Mouse (Mus musculus) liver, embryonic 11.5 days (tissue): Measurements from ENCODE around the gene 2310034C09Rik. TPM values are rescaled to one million over a fixed set of nuclear protein-coding genes. Genes with fewer than 3 reads are reported as not detected.
"Not testable (repeated sequence)": the region's sequence is repeated elsewhere in the genome, so short reads cannot be mapped to it uniquely, and the experiment has no call there.

Experiments used
- ATAC-seq: fragments of 200-750 bp; cut with Nextera tagmentation; replicated peaks from 2 replicates; pipeline ENCODE4 v1.8.0; 2017; ENCODE audit warnings: moderate number of reproducible peaks, mild to moderate bottlenecking, moderate TSS enrichment, moderate library complexity; ENCODE audit not compliant: low FRiP score
- DNase-seq: peaks from one replicate; pipeline ENCODE4 v3.0.0-alpha.2; 2017; ENCODE audit warnings: low spot score
- H3K27ac ChIP-seq: fragments of 300-500 bp; sonication (generic); 2 replicates; pipeline ENCODE4 v1.5.1; 2014; ENCODE audit warnings: mild to moderate bottlenecking, low read depth, low read length, control low read depth
- H3K27me3 ChIP-seq: fragments of 300-500 bp; sonication (generic); replicated peaks from 2 replicates; pipeline ENCODE4 v1.6.1; 2014; ENCODE audit warnings: low read length, mixed read lengths; ENCODE audit not compliant: control insufficient read depth, insufficient read depth
- H3K36me3 ChIP-seq: fragments of 300-500 bp; sonication (generic); 2 replicates; pipeline ENCODE4 v1.6.1; 2014; ENCODE audit warnings: mild to moderate bottlenecking, low read length, moderate library complexity, mixed read lengths; ENCODE audit not compliant: control insufficient read depth, insufficient read depth
- H3K4me1 ChIP-seq: fragments of 300-500 bp; sonication (generic); replicated peaks from 2 replicates; pipeline ENCODE4 v1.6.1; 2014; ENCODE audit warnings: low read length, mixed read lengths; ENCODE audit not compliant: control insufficient read depth, insufficient read depth
- H3K4me2 ChIP-seq: fragments of 300-500 bp; sonication (generic); 2 replicates; pipeline ENCODE4 v1.6.1; 2014; ENCODE audit warnings: mild to moderate bottlenecking, control low read depth, moderate library complexity
- H3K4me3 ChIP-seq: fragments of 300-500 bp; sonication (generic); 2 replicates; pipeline ENCODE4 v1.5.1; 2014; ENCODE audit warnings: low read depth, low read length, control low read depth
- H3K9ac ChIP-seq: fragments of 300-500 bp; sonication (generic); 2 replicates; pipeline ENCODE4 v1.6.1; 2014; ENCODE audit warnings: low read depth, low read length, control low read depth
- H3K9me3 ChIP-seq: fragments of 300-500 bp; sonication (generic); 2 replicates; pipeline ENCODE4 v1.6.1; 2016; ENCODE audit warnings: low read length, inconsistent platforms, mixed read lengths; ENCODE audit not compliant: control insufficient read depth
- WGBS: fragments of 180-500 bp; shearing (Covaris S2); extraction: QIAGEN DNeasy Blood & Tissue Kit; methylation state at CpG from one replicate; pipeline ENCODE4 v1.1.7; 2014; 5-methylcytosine and 5-hydroxymethylcytosine counted together
- polyA plus RNA-seq: library from polyadenylated mRNA; unstranded; fragments of >200 nt; fragmentation: Nextera tagmentation; extraction: Ambion mirVana; gene quantifications from 2 replicates; pipeline ENCODE4 v1.2.1, GENCODE M21; 2014

The 2310034C09Rik gene
- not detected in 2 replicates for polyA plus RNA-seq

GRCm38 (mm10) chr16:88758547-88758946 lies at the start of gene 2310034C09Rik:
Gene 2310034C09Rik (plus strand): TSS chr16:88758847.
- H3K27me3 ChIP-seq, H3K36me3 ChIP-seq, ATAC-seq, H3K9ac ChIP-seq, H3K4me1 ChIP-seq, H3K9me3 ChIP-seq, DNase-seq, H3K27ac ChIP-seq, H3K4me2 ChIP-seq, H3K4me3 ChIP-seq: not testable (repeated sequence)
- WGBS, result 85% methylated on average over 3 of the region's 3 CpGs

- H3K9me3 ChIP-seq, result no peaks in the 10 kb centered on the region
- H3K4me2 ChIP-seq, result no peak overlapping the region
- no peaks in the 10 kb centered on the region for H3K36me3 ChIP-seq
- WGBS, result 68% methylated on average over 4 of the region's 4 CpGs
- ATAC-seq, result 0 out of 2 replicates have a peak, but pooled peaks have one; percentile 7
- H3K4me1 ChIP-seq, result no peaks in the 10 kb centered on the region
- no peak overlapping the region for H3K4me3 ChIP-seq
- no peak for DNase-seq
- no peak overlapping the region for H3K9ac ChIP-seq
- no peaks in the 10 kb centered on the region for H3K27me3 ChIP-seq
- H3K27ac ChIP-seq, result no peak overlapping the region
Measured at GRCm38 (mm10) chr16:88710757-88711156, 47.9 kb upstream of the 2310034C09Rik start.

- H3K36me3 ChIP-seq, result no peaks in the 10 kb centered on the region
- ATAC-seq, result no peak
- no peaks in the 10 kb centered on the region for H3K4me1 ChIP-seq
- no peaks in the 10 kb centered on the region for H3K27me3 ChIP-seq
- DNase-seq, result no peak
- H3K4me3 ChIP-seq, result no peak overlapping the region
- WGBS, result 78% methylated on average over 6 of the region's 6 CpGs
- H3K9me3 ChIP-seq, result no peaks in the 10 kb centered on the region
- no peak overlapping the region for H3K4me2 ChIP-seq
- H3K9ac ChIP-seq, result no peak overlapping the region
- H3K27ac ChIP-seq, result no peak overlapping the region
Measured at GRCm38 (mm10) chr16:88711245-88711644, 47.4 kb upstream of the 2310034C09Rik start.

GRCm38 (mm10) chr16:88716549-88716948 lies 42.1 kb upstream of the 2310034C09Rik start:
- Histone ChIP-seq H3K4me2 (no peak overlapping the region), H3K4me1 (no peaks in the 10 kb centered on the region), H3K36me3 (no peaks in the 10 kb centered on the region), H3K27me3 (no peaks in the 10 kb centered on the region), H3K27ac (no peak overlapping the region), H3K9me3 (no peaks in the 10 kb centered on the region), H3K9ac (no peak overlapping the region), H3K4me3 (no peak overlapping the region)
- no peak for ATAC-seq
- no peak for DNase-seq

GRCm38 (mm10) chr16:88720031-88720430 lies 38.6 kb upstream of the 2310034C09Rik start:
- H3K36me3 ChIP-seq, result no peaks in the 10 kb centered on the region
- H3K27me3 ChIP-seq, result no peaks in the 10 kb centered on the region
- no peaks in the 10 kb centered on the region for H3K9me3 ChIP-seq
- 48% methylated on average over 1 of the region's 1 CpGs for WGBS
- no peak overlapping the region for H3K9ac ChIP-seq
- ATAC-seq (no peak), DNase-seq (no peak)
- H3K4me3 ChIP-seq, result no peak overlapping the region
- H3K27ac ChIP-seq, result no peak overlapping the region
- no peaks in the 10 kb centered on the region for H3K4me1 ChIP-seq
- H3K4me2 ChIP-seq, result no peak overlapping the region

GRCm38 (mm10) chr16:88728812-88729275 lies 29.8 kb upstream of the 2310034C09Rik start, which contains the start of gene Krtap13-1:
Gene Krtap13-1 (plus strand): TSS chr16:88728862.
- H3K4me1 ChIP-seq, result no peaks in the 10 kb centered on the region
- H3K27ac ChIP-seq, result no peak within 1 kb of the TSS
- DNase-seq (no peak), ATAC-seq (no peak)
- no peak within 1 kb of the TSS for H3K4me3 ChIP-seq
- no peaks in the 10 kb centered on the region for H3K9me3 ChIP-seq
- no peaks in the 10 kb centered on the region for H3K27me3 ChIP-seq
- no peaks in the 10 kb centered on the region for H3K36me3 ChIP-seq
- WGBS, result 68% methylated on average over 4 of the region's 4 CpGs
- H3K4me2 ChIP-seq, result no peak within 1 kb of the TSS
- no peak within 1 kb of the TSS for H3K9ac ChIP-seq

GRCm38 (mm10) chr16:88735391-88735790 lies 23.3 kb upstream of the 2310034C09Rik start:
- no peaks in the 10 kb centered on the region for H3K4me1 ChIP-seq
- no peaks in the 10 kb centered on the region for H3K27me3 ChIP-seq
- no peak for ATAC-seq
- no peak overlapping the region for H3K4me3 ChIP-seq
- H3K9ac ChIP-seq, result no peak overlapping the region
- H3K27ac ChIP-seq, result no peak overlapping the region
- 62% methylated on average over 2 of the region's 2 CpGs for WGBS
- no peaks in the 10 kb centered on the region for H3K36me3 ChIP-seq
- H3K4me2 ChIP-seq, result no peak overlapping the region
- no peaks in the 10 kb centered on the region for H3K9me3 ChIP-seq
- DNase-seq, result no peak

- DNase-seq, result no peak
- WGBS, result 72% methylated on average over 4 of the region's 4 CpGs
Measured at GRCm38 (mm10) chr16:88744750-88745340, 13.8 kb upstream of the 2310034C09Rik start.

GRCm38 (mm10) chr16:88747943-88748342 lies 10.7 kb upstream of the 2310034C09Rik start:
- Histone ChIP-seq H3K27me3 (no peaks in the 10 kb centered on the region), H3K4me1 (no peaks in the 10 kb centered on the region), H3K4me2 (no peak overlapping the region), H3K27ac (no peak overlapping the region), H3K36me3 (no peaks in the 10 kb centered on the region), H3K9ac (no peak overlapping the region), H3K9me3 (no peaks in the 10 kb centered on the region), H3K4me3 (no peak overlapping the region)
- DNase-seq, result no peak
- WGBS, result 76% methylated on average over 4 of the region's 4 CpGs
- no peak for ATAC-seq

More at GRCm38 (mm10) chr16:88744750-88745340, 13.8 kb upstream of the 2310034C09Rik start:
- no peak overlapping the region for H3K9ac ChIP-seq
- ATAC-seq, result no peak
- H3K4me2 ChIP-seq, result no peak overlapping the region
- no peaks in the 10 kb centered on the region for H3K27me3 ChIP-seq
- no peaks in the 10 kb centered on the region for H3K9me3 ChIP-seq
- H3K36me3 ChIP-seq, result no peaks in the 10 kb centered on the region
- H3K27ac ChIP-seq, result no peak overlapping the region
- no peak overlapping the region for H3K4me3 ChIP-seq
- H3K4me1 ChIP-seq, result no peaks in the 10 kb centered on the region
